19 mouse cellular contexts compared by ENCODE assay signal in the genomic region with DNA sequence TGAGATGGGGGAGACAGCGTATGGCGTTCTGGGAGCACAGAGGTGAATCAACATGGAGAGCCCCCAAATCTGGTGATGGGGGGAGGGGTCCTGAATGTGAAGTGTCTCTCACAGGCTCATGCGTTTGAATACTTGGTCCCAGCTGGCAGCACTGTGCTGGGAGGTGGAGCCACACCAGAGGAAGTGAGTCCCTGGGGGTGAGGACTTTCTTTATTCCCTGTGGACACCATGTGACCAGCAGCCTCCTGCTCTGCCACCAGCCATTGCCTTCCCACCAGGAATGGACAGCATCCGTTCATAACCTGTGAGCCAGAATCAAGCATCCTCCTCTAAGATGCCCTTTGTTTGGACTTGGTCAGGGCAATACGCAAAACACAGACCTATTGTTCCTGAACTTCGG.
"Had no signal": no experiment of that assay in that cellular context is flagged by ENCODE, and none has a peak within 500 bp of the region (broad histone marks: within the 10 kb centered on the region; RNA-seq: fewer than 3 reads in every experiment).

No protein-coding gene starts in this region.

- ATAC-seq: midbrain, embryonic 16.5 days had no signal

- H3K4me3 ChIP-seq: left cerebral cortex, adult 2 months; liver, embryonic 13.5 days; midbrain, embryonic 12.5 days; myocyte; neural tube, embryonic 13.5 days had no signal

- H3K27me3 ChIP-seq: liver, embryonic 13.5 days; midbrain, embryonic 12.5 days; neural tube, embryonic 13.5 days had no signal

- H3K36me3 ChIP-seq: liver, embryonic 13.5 days; midbrain, embryonic 12.5 days; neural tube, embryonic 13.5 days had no signal

- DNase-seq: kidney, postnatal 25 days; layer of hippocampus, postnatal 36 days; liver, embryonic 13.5 days; lung, adult 2 months; lung, postnatal 14 days; lung, postnatal 4 days; right cerebral cortex, adult 18-20 months; right cerebral cortex, postnatal 14 days; right cerebral cortex, postnatal 4 days; thymus, adult 2 months; thymus, postnatal 14 days; thymus, postnatal 4 days had no signal

- H3K9ac ChIP-seq: liver, embryonic 13.5 days; midbrain, embryonic 12.5 days; neural tube, embryonic 13.5 days had no signal

- H3K4me2 ChIP-seq: liver, embryonic 13.5 days; midbrain, embryonic 12.5 days; neural tube, embryonic 13.5 days had no signal

- H3K27ac ChIP-seq: kidney, postnatal 0 days; left cerebral cortex, adult 2 months; liver, embryonic 13.5 days; midbrain, embryonic 12.5 days; neural tube, embryonic 13.5 days; stomach, postnatal 0 days had no signal

- H3K9me3 ChIP-seq: liver, embryonic 13.5 days; midbrain, embryonic 12.5 days; neural tube, embryonic 13.5 days had no signal

- H3K4me1 ChIP-seq: liver, embryonic 13.5 days; midbrain, embryonic 12.5 days; neural tube, embryonic 13.5 days had no signal
